Mouse (Mus musculus): Measurements from ENCODE around the gene Nck2. TPM values are rescaled to one million over a fixed set of nuclear protein-coding genes. Genes with fewer than 3 reads are reported as not detected.

The Nck2 gene
- total RNA-seq, 1 experiment, result 20.3 TPM

GRCm38 (mm10) chr1:43521950-43522349, 77.6 kb downstream of the Nck2 start:
- in situ Hi-C loops (cut with MboI; ENCODE audit: low sequenced_read_pairs in 2 of 2, unreplicated experiment in 2 of 2), result no loop called here
- no peak for DNase-seq (ENCODE audit: low read depth, low spot score)
- Histone ChIP-seq H3K4me3 (ENCODE audit: insufficient read depth in 1 of 2, low read depth in 1 of 2, low read length in 2 of 2, poor library complexity in 1 of 2, severe bottlenecking in 1 of 2) (no peak overlapping the region), H3K27ac (ENCODE audit: insufficient read depth, low read depth, low read length, poor library complexity, severe bottlenecking) (no peak overlapping the region), H3K9ac (ENCODE audit: insufficient read depth, low read depth, low read length, poor library complexity, severe bottlenecking) (no peak overlapping the region), H3K4me1 (ENCODE audit: control insufficient read depth in 2 of 2, insufficient read depth in 2 of 2, low read length in 2 of 2, poor library complexity in 1 of 2) (no peaks in the 10 kb centered on the region), H3K36me3 (ENCODE audit: control insufficient read depth, insufficient read depth, low read length, poor library complexity, severe bottlenecking) (no peaks in the 10 kb centered on the region), H3K9me3 (ENCODE audit: control insufficient read depth, insufficient read depth, low read depth, low read length) (no peaks in the 10 kb centered on the region)
- TF ChIP-seq MAFK (IDR thresholded peaks at IDR 0.05; ENCODE audit: insufficient read depth, low read depth, low read length) (no peak), ZNF384 (IDR thresholded peaks at IDR 0.05; ENCODE audit: low read depth, low read length) (no peak), ZC3H11A (IDR thresholded peaks at IDR 0.05; ENCODE audit: borderline replicate concordance, low read depth, low read length) (no peak), HCFC1 (IDR thresholded peaks at IDR 0.05; ENCODE audit: borderline replicate concordance, insufficient read depth, low read length) (no peak), CHD2 (IDR thresholded peaks at IDR 0.05; ENCODE audit: low read depth, low read length) (no peak)

- H3K36me3 ChIP-seq (ENCODE audit: control insufficient read depth, insufficient read depth, low read length, poor library complexity, severe bottlenecking), result no peaks in the 10 kb centered on the region
- H3K4me3 ChIP-seq (ENCODE audit: insufficient read depth in 1 of 2, low read depth in 1 of 2, low read length in 2 of 2, poor library complexity in 1 of 2, severe bottlenecking in 1 of 2), result no peak overlapping the region
- no peaks in the 10 kb centered on the region for H3K9me3 ChIP-seq (ENCODE audit: control insufficient read depth, insufficient read depth, low read depth, low read length)
- no peak overlapping the region for H3K9ac ChIP-seq (ENCODE audit: insufficient read depth, low read depth, low read length, poor library complexity, severe bottlenecking)
- in situ Hi-C loops (cut with MboI; ENCODE audit: low sequenced_read_pairs in 2 of 2, unreplicated experiment in 2 of 2), result no loop called here
- H3K4me1 ChIP-seq (ENCODE audit: control insufficient read depth in 2 of 2, insufficient read depth in 2 of 2, low read length in 2 of 2, poor library complexity in 1 of 2), result no peaks in the 10 kb centered on the region
- DNase-seq (ENCODE audit: low read depth, low spot score), result no peak
- no peak overlapping the region for H3K27ac ChIP-seq (ENCODE audit: insufficient read depth, low read depth, low read length, poor library complexity, severe bottlenecking)
- no peak for TF ChIP-seq HCFC1 (IDR thresholded peaks at IDR 0.05; ENCODE audit: borderline replicate concordance, insufficient read depth, low read length)
- TF ChIP-seq ZC3H11A (IDR thresholded peaks at IDR 0.05; ENCODE audit: borderline replicate concordance, low read depth, low read length), result no peak
- no peak for TF ChIP-seq CHD2 (IDR thresholded peaks at IDR 0.05; ENCODE audit: low read depth, low read length)
Measured at GRCm38 (mm10) chr1:43522976-43523375, 78.6 kb downstream of the Nck2 start.

- no peaks in the 10 kb centered on the region for H3K9me3 ChIP-seq (ENCODE audit: control insufficient read depth, insufficient read depth, low read depth, low read length)
- no peak for DNase-seq (ENCODE audit: low read depth, low spot score)
- no peak for TF ChIP-seq HCFC1 (IDR thresholded peaks at IDR 0.05; ENCODE audit: borderline replicate concordance, insufficient read depth, low read length)
- TF ChIP-seq MAFK (IDR thresholded peaks at IDR 0.05; ENCODE audit: insufficient read depth, low read depth, low read length), result no peak
- TF ChIP-seq ZNF384 (IDR thresholded peaks at IDR 0.05; ENCODE audit: low read depth, low read length), result no peak
- no peak for TF ChIP-seq ZC3H11A (IDR thresholded peaks at IDR 0.05; ENCODE audit: borderline replicate concordance, low read depth, low read length)
- TF ChIP-seq CHD2 (IDR thresholded peaks at IDR 0.05; ENCODE audit: low read depth, low read length), result no peak
- H3K27ac ChIP-seq (ENCODE audit: insufficient read depth, low read depth, low read length, poor library complexity, severe bottlenecking), result no peak overlapping the region
- no peaks in the 10 kb centered on the region for H3K4me1 ChIP-seq (ENCODE audit: control insufficient read depth in 2 of 2, insufficient read depth in 2 of 2, low read length in 2 of 2, poor library complexity in 1 of 2)
- in situ Hi-C loops (cut with MboI; ENCODE audit: low sequenced_read_pairs in 2 of 2, unreplicated experiment in 2 of 2), result no loop called here
- H3K9ac ChIP-seq (ENCODE audit: insufficient read depth, low read depth, low read length, poor library complexity, severe bottlenecking), result no peak overlapping the region
- H3K4me3 ChIP-seq (ENCODE audit: insufficient read depth in 1 of 2, low read depth in 1 of 2, low read length in 2 of 2, poor library complexity in 1 of 2, severe bottlenecking in 1 of 2), result no peak overlapping the region
- H3K36me3 ChIP-seq (ENCODE audit: control insufficient read depth, insufficient read depth, low read length, poor library complexity, severe bottlenecking), result no peaks in the 10 kb centered on the region
Measured at GRCm38 (mm10) chr1:43524332-43524731, 80.0 kb downstream of the Nck2 start.

GRCm38 (mm10) chr1:43528275-43528674, 83.9 kb downstream of the Nck2 start:
- in situ Hi-C loops (cut with MboI; ENCODE audit: low sequenced_read_pairs in 2 of 2, unreplicated experiment in 2 of 2), result no loop called here

GRCm38 (mm10) chr1:43529086-43529485, 84.7 kb downstream of the Nck2 start:
- in situ Hi-C loops (cut with MboI; ENCODE audit: low sequenced_read_pairs in 2 of 2, unreplicated experiment in 2 of 2), result no loop called here
- Histone ChIP-seq H3K4me3 (ENCODE audit: insufficient read depth in 1 of 2, low read depth in 1 of 2, low read length in 2 of 2, poor library complexity in 1 of 2, severe bottlenecking in 1 of 2) (no peak overlapping the region), H3K9me3 (ENCODE audit: control insufficient read depth, insufficient read depth, low read depth, low read length) (no peaks in the 10 kb centered on the region), H3K9ac (ENCODE audit: insufficient read depth, low read depth, low read length, poor library complexity, severe bottlenecking) (no peak overlapping the region), H3K27ac (ENCODE audit: insufficient read depth, low read depth, low read length, poor library complexity, severe bottlenecking) (no peak overlapping the region), H3K4me1 (ENCODE audit: control insufficient read depth in 2 of 2, insufficient read depth in 2 of 2, low read length in 2 of 2, poor library complexity in 1 of 2) (no peaks in the 10 kb centered on the region), H3K36me3 (ENCODE audit: control insufficient read depth, insufficient read depth, low read length, poor library complexity, severe bottlenecking) (no peaks in the 10 kb centered on the region)
- DNase-seq (ENCODE audit: low read depth, low spot score), result no peak
- TF ChIP-seq MAFK (IDR thresholded peaks at IDR 0.05; ENCODE audit: insufficient read depth, low read depth, low read length) (no peak), ZNF384 (IDR thresholded peaks at IDR 0.05; ENCODE audit: low read depth, low read length) (no peak), HCFC1 (IDR thresholded peaks at IDR 0.05; ENCODE audit: borderline replicate concordance, insufficient read depth, low read length) (no peak), CHD2 (IDR thresholded peaks at IDR 0.05; ENCODE audit: low read depth, low read length) (no peak), ZC3H11A (IDR thresholded peaks at IDR 0.05; ENCODE audit: borderline replicate concordance, low read depth, low read length) (no peak)

More at GRCm38 (mm10) chr1:43528275-43528674, 83.9 kb downstream of the Nck2 start:
- Histone ChIP-seq H3K9me3 (ENCODE audit: control insufficient read depth, insufficient read depth, low read depth, low read length) (no peaks in the 10 kb centered on the region), H3K4me1 (ENCODE audit: control insufficient read depth in 2 of 2, insufficient read depth in 2 of 2, low read length in 2 of 2, poor library complexity in 1 of 2) (no peaks in the 10 kb centered on the region), H3K27ac (ENCODE audit: insufficient read depth, low read depth, low read length, poor library complexity, severe bottlenecking) (no peak overlapping the region), H3K4me3 (ENCODE audit: insufficient read depth in 1 of 2, low read depth in 1 of 2, low read length in 2 of 2, poor library complexity in 1 of 2, severe bottlenecking in 1 of 2) (no peak overlapping the region), H3K9ac (ENCODE audit: insufficient read depth, low read depth, low read length, poor library complexity, severe bottlenecking) (no peak overlapping the region), H3K36me3 (ENCODE audit: control insufficient read depth, insufficient read depth, low read length, poor library complexity, severe bottlenecking) (no peaks in the 10 kb centered on the region)
- TF ChIP-seq HCFC1 (IDR thresholded peaks at IDR 0.05; ENCODE audit: borderline replicate concordance, insufficient read depth, low read length), result no peak
- no peak for DNase-seq (ENCODE audit: low read depth, low spot score)
